Mouse (Mus musculus) right cerebral cortex, postnatal 25 days (tissue): ENCODE measurements around the gene Atg14.

Source experiments
- DNase-seq: peaks from one replicate; pipeline ENCODE4 v3.0.0; 2022

Gene Atg14

DNA sequence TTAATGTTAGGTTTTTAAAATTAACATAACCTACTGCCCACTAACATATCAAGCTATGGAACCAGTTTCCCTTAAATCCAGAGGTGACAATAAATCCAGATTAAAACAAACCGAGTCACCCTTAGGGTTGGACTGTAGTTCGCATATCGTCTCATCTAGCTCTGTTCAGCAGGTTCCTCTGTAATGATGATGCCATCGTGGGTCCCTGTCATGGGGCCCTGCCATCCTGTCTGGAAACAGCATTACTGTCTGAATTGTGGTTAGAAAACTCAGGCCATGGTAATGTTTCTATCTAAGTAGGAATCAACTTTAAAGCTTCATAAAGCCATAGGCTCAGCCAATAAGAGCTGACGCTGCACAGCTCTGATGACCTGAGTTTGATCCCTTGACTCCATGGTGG, 71.8 kb downstream of the Atg14 start:
- DNase-seq: no peak

DNA sequence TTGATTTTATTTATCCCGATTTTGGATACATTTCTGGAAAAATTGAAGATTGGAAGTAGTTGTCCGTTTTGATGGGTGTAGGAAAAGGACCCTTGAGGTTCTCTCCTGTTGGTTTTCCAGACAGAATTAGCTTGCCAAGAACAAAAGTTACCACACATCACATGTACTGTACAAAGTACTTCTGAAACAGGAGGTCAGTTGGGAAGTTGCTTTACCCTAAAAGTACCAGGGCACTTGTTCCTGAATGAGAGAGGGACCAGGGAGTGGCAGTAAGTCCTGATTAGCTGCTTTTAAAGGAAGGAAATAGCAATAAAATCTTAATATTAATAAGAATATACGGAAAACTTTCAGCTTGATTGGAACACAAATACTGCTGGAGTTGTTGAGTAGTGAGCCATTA, 73.3 kb downstream of the Atg14 start:
- no peak for DNase-seq

DNA sequence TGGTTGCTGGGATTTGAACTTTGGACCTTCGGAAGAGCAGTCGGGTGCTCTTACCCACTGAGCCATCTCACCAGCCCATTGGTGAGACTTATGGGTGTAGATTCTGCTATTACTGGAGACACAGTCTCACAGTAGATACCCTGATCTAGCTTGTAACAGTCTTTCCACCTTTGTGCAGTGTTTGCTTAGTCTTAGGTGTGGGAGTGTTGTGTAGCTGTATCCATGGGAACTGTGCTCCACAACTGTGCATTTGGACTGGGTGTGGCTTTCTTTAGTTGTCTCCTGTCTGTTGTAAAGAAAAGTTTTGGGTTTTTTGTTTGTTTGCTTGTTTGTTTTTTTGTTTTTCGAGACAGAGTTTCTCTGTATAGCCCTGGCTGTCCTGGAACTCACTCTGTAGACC, 74.5 kb downstream of the Atg14 start:
- no peak for DNase-seq

DNA sequence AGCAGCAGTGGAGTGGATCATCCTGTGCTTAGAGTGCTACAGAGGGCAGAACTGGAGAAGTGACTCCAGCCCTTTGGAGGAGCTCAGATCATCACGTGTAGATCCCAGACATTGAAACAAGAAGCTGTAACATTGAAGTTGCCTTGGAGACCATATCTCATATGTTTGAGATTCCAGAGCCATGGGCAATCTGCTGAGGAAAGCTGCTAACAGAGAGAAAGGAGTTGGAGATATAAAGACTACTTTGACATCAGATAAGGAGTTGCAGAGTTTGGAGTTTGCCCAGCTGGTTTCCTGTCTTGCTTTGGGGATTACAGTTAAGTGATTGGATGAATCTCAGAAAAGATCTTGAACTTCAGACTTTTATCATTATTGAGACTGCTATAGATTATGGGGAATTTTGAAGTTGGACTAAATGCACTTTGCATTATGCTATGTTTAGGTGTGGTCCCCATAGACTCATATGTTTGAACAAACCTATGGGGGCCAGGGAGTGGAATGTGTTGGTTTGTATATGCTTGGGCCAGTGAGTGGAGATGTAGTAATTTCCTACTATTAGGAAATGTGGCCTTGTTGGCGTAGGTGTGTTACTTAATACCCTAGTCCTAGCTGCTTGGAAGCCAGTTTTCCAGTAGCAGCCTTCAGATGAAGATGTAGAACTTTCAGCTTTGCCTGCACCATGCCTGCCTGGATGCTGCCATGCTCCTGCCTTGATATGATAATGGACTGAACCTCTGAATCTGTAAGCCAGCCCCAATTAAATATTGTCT, 76.7 kb downstream of the Atg14 start:
- no peak for DNase-seq
